Mouse (Mus musculus): ENCODE data around the gene Mlkl. TPM values are rescaled to one million over a fixed set of nuclear protein-coding genes. Genes with fewer than 3 reads are reported as not detected.

Gene Mlkl
- total and polyA plus RNA-seq, 3 experiments, result 0.72 to 7.9 (median 1.5) TPM

- no peak overlapping the region for H3K27ac ChIP-seq (ENCODE audit: insufficient read depth, low read depth)
- H3K4me1 ChIP-seq (ENCODE audit: control insufficient read depth in 1 of 2, insufficient read depth in 2 of 2), result peaks cover 0 to 10% of the 10 kb centered on the region in 2 experiments; a peak in 1 of 4 replicates
- no peak overlapping the region for H3K4me3 ChIP-seq (replicated peaks in 1 of 3; ENCODE audit: low read depth in 2 of 3, low read length in 2 of 3, poor library complexity in 1 of 3)
- no peak overlapping the region for H3K4me2 ChIP-seq (ENCODE audit: insufficient read depth, low read depth, poor library complexity, severe bottlenecking)
- TF ChIP-seq EP300 (IDR thresholded peaks at IDR 0.05; ENCODE audit: low read length) (no peak), ZKSCAN1 (IDR thresholded peaks at IDR 0.05; ENCODE audit: borderline replicate concordance, low read depth, low read length) (no peak), NELFE (IDR thresholded peaks at IDR 0.05; ENCODE audit: low read depth, low read length) (no peak), POLR2AphosphoS2 (IDR thresholded peaks at IDR 0.05; ENCODE audit: low read depth, low read length) (no peak), UBTF (IDR thresholded peaks at IDR 0.05; ENCODE audit: low read depth, low read length) (no peak), ELF1 (IDR thresholded peaks at IDR 0.05; ENCODE audit: low read depth, low read length) (no peak), E2F4 (IDR thresholded peaks at IDR 0.05; ENCODE audit: insufficient replicate concordance, low read depth, low read length) (no peak), RAD21 (IDR thresholded peaks at IDR 0.05; ENCODE audit: low read depth, low read length) (no peak), SIN3A (IDR thresholded peaks at IDR 0.05; ENCODE audit: low read length) (no peak), JUND (conservative IDR thresholded peaks at IDR 0.05; ENCODE audit: low read depth, low read length) (no peak), HCFC1 (IDR thresholded peaks at IDR 0.05; ENCODE audit: low read depth, low read length) (no peak), BHLHE40 (IDR thresholded peaks at IDR 0.05; ENCODE audit: low read depth, low read length) (no peak), GABPA (IDR thresholded peaks at IDR 0.05; ENCODE audit: insufficient replicate concordance, low read depth, low read length) (no peak), MAZ (IDR thresholded peaks at IDR 0.05; ENCODE audit: low read depth, low read length) (no peak), ETS1 (conservative IDR thresholded peaks at IDR 0.05; ENCODE audit: low read depth, low read length) (no peak)
- no peak overlapping the region for H3K9ac ChIP-seq (ENCODE audit: insufficient read depth, low read depth)
- dilution Hi-C loops (cut with MboI; ENCODE audit: extremely low pct_ligation_motif_present, extremely low pct_unique_long_range_greater_than_20kb, low sequenced_read_pairs) (no loop called here), in situ Hi-C loops (cut with MboI; ENCODE audit: low pct_ligation_motif_present, low pct_unique_long_range_greater_than_20kb, low sequenced_read_pairs) (no loop called here)
- H3K79me2 ChIP-seq (replicated peaks; ENCODE audit: control insufficient read depth, extremely low read depth, insufficient read depth, poor library complexity, severe bottlenecking), result peaks cover 12% of the 10 kb centered on the region
- H3K36me3 ChIP-seq (replicated peaks in 1 of 2; ENCODE audit: control insufficient read depth in 1 of 2, insufficient read depth in 1 of 2, low read length in 1 of 2), result no peaks in the 10 kb centered on the region
- no peaks in the 10 kb centered on the region for H3K27me3 ChIP-seq (replicated peaks)
- peaks cover 12% of the 10 kb centered on the region for H3K9me3 ChIP-seq (replicated peaks; ENCODE audit: low read length)
- DNase-seq (ENCODE audit: extremely low read depth), result no peak
Measured at GRCm38 (mm10) chr8:111261981-111262381, 76.0 kb downstream of the Mlkl start.

Other genes with a start within 250 kb of the Mlkl start
- gene Clec18a, start 245.8 kb downstream of the Mlkl start, total RNA-seq (2012; rRNA removed), result not detected in 2 replicates
- gene Clec18a, start 245.8 kb downstream of the Mlkl start, total RNA-seq (2014; rRNA removed), result not detected in 2 replicates
- gene Clec18a, start 245.8 kb downstream of the Mlkl start, polyA plus RNA-seq (2012; ENCODE audit: insufficient read length, low read depth), result not detected in 2 replicates
- gene Pdpr, start 243.5 kb downstream of the Mlkl start, total RNA-seq (2012; rRNA removed), result 11.0 and 11.6 TPM in 2 replicates
- gene Pdpr, start 243.5 kb downstream of the Mlkl start, total RNA-seq (2014; rRNA removed), result 8.0 and 8.3 TPM in 2 replicates
- 7.6 and 8.3 TPM in 2 replicates for gene Pdpr, start 243.5 kb downstream of the Mlkl start, polyA plus RNA-seq (2012; ENCODE audit: insufficient read length, low read depth)
- 19.3 and 21.6 TPM in 2 replicates for gene Glg1, start 79.0 kb downstream of the Mlkl start, total RNA-seq (2012; rRNA removed)
- gene Glg1, start 79.0 kb downstream of the Mlkl start, total RNA-seq (2014; rRNA removed), result 13.6 and 13.8 TPM in 2 replicates
- gene Glg1, start 79.0 kb downstream of the Mlkl start, polyA plus RNA-seq (2012; ENCODE audit: insufficient read length, low read depth), result 32.2 and 32.4 TPM in 2 replicates
- 53.1 and 63.2 TPM in 2 replicates for gene Rfwd3, start 38.0 kb downstream of the Mlkl start, total RNA-seq (2012; rRNA removed)
- 63.6 and 68.3 TPM in 2 replicates for gene Rfwd3, start 38.0 kb downstream of the Mlkl start, total RNA-seq (2014; rRNA removed)
- 56.7 and 64.5 TPM in 2 replicates for gene Rfwd3, start 38.0 kb downstream of the Mlkl start, polyA plus RNA-seq (2012; ENCODE audit: insufficient read length, low read depth)
- 0.04 and 0.08 TPM in 2 replicates for gene Fa2h, start 55.6 kb upstream of the Mlkl start, total RNA-seq (2012; rRNA removed)
- gene Fa2h, start 55.6 kb upstream of the Mlkl start, total RNA-seq (2014; rRNA removed), result not detected in 2 replicates
- gene Fa2h, start 55.6 kb upstream of the Mlkl start, polyA plus RNA-seq (2012; ENCODE audit: insufficient read length, low read depth), result not detected in 2 replicates
- gene Wdr59, start 183.9 kb upstream of the Mlkl start, total RNA-seq (2012; rRNA removed), result 5.6 and 6.2 TPM in 2 replicates
- 6.8 and 8.1 TPM in 2 replicates for gene Wdr59, start 183.9 kb upstream of the Mlkl start, total RNA-seq (2014; rRNA removed)
- gene Wdr59, start 183.9 kb upstream of the Mlkl start, polyA plus RNA-seq (2012; ENCODE audit: insufficient read length, low read depth), result 15.6 TPM in 2 replicates
- 9.3 and 10.7 TPM in 2 replicates for gene Znrf1, start 197.9 kb upstream of the Mlkl start, total RNA-seq (2012; rRNA removed)
- 9.5 and 11.6 TPM in 2 replicates for gene Znrf1, start 197.9 kb upstream of the Mlkl start, total RNA-seq (2014; rRNA removed)
- gene Znrf1, start 197.9 kb upstream of the Mlkl start, polyA plus RNA-seq (2012; ENCODE audit: insufficient read length, low read depth), result 21.2 and 25.3 TPM in 2 replicates

Data from CH12.LX (cell line).